Mouse (Mus musculus) lung, postnatal 14 days (tissue): ENCODE measurements around the gene Olfr1505.

Experiments
- DNase-seq: peaks from one replicate; pipeline ENCODE4 v3.0.0; 2021

Gene Olfr1505

DNA sequence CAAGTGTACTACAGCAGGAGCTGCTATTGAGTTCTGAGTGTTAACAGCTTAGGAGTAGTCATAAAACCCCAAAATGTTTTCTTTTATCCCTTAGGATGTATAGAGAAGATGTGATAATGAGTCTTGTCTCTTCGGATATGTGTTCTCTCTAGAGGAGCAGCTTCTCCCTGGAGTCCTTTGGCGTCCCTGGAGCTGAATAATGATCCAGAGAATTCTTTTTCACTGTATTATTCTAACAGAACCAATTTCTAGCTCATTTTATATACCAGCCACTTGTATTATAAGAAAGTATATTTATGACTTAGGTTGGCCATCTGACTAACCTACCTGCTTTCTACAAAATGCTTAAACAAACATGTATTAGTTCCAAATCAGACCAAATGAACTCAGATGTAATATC lies at the start of gene Olfr1505:
Gene Olfr1505 (plus strand): TSS at position 301 of the 400 bp plus-strand sequence.
- DNase-seq: no peak

DNA sequence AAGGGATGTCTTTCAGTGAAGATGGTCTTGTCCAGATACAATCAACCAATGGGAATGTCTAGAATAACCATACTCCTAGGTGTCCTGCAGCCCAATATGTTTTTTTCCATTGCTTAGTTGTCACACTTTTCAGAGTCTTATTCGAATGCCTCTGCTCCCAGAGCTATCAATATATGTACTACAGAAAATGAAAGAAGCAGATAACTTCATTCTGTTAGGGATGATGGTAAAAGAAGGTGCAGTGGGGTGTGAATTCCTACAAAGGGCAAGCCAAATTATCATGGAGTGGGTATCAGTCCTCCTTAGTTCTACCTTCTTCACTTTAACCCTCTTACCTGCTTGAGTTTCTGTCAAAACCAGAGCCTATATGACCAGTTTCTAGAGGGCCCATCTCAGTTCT lies 15.5 kb upstream of the Olfr1505 start, which contains the start of gene Olfr1504:
Gene Olfr1504 (minus strand): TSS at position 101 of the 400 bp plus-strand sequence.
- no peak for DNase-seq
